Mouse (Mus musculus): ENCODE data around the gene Acbd4.
A peak's percentile ranks its signal among the peaks of the same experiment; 100 is the strongest.

The Acbd4 gene

DNA sequence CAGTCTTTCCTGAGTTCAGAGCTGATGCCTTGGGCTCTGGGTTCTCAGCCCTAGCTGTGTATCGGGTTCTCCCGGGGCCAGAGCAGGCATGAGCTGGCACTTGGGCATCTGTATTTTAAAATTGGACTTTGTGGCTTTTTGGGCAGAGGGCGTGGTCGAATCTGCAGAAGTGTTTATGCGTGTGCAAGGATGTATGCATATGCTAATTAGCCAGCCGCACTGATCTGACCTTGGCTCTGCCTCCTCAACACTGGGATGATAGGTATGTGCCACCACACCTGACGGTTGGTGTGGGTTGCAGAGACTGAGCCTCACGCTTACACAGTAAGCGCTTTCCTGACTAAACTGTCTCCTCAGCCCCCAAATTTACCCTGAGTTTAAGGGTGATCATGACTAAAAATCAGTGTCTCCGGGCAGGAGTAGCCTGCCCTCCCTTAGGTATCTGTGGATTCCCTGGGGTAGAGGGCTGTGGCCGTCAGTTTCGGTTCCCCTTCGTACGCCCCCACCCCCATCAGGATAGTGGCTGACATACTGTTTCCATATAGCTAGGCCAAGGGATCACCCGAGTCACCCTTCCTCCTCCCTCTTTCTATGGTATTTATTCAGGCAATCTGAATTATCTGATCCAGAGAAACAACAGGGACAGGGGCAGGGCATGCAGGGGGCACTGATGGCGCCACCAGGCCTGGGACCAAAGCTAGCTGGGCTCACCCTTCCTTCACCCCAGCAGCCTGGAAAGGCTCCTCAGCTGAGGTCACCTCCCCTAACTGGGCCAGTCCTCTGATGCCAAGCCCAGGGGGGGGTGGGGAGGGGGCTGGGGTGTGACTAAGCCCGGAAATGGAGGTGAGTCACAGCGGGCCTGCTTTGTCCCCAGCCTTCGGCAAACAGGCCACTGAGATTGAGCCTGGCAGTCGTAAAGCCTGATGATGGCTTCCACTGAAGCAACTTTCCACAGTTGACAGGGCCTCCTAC, 7.3 kb upstream of the Acbd4 start:
- peak in 1 of 2 experiments; percentile 45 for DNase-seq

DNA sequence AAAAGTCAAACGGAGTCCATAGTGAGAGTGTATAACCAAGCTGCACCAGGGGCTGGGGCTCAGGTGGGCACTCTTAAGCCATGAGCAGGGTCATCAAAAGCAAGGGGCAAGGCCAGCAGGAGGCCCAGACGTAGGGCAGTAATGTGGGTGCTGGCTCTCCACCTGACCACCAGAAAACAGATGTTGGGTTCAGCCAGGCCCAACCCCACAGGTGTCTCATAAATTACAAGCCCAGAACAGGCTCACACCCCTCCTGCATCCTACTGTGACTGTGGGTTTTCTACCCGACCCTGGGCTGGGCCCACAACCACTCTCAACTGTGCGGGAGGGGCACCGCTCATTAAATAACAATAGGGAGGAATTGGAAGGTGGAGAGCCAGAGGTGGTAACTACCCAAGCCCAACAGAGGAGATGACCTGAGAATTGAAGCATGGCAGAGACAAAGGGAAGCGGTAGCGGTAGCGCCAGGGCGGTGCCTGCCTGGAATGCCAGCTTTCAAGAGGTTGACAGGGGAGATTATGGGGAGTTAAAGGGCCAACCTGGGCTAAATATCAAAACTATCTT, 6.3 kb upstream of the Acbd4 start:
- DNase-seq, result peak in 1 of 2 experiments; percentile 22

DNA sequence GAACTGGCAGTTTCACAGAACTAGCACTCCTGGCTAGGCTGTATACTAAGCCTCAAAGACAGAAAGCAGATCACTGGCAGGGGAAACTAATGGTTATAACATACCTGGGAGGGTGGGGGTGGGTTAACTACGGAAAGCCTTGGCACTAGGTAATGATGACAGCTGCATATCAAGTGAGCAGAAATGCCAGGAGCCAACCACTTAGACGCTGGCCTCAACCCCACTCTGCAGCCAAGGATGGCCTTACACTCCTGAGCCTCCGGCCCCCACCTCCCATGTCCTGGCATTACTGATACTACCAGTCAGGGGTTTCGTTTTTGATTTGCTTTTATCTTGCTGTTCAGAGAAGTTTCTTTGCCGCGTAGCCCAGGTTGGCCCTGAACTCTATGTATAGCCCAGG, 5.7 kb upstream of the Acbd4 start:
- no peak for DNase-seq

DNA sequence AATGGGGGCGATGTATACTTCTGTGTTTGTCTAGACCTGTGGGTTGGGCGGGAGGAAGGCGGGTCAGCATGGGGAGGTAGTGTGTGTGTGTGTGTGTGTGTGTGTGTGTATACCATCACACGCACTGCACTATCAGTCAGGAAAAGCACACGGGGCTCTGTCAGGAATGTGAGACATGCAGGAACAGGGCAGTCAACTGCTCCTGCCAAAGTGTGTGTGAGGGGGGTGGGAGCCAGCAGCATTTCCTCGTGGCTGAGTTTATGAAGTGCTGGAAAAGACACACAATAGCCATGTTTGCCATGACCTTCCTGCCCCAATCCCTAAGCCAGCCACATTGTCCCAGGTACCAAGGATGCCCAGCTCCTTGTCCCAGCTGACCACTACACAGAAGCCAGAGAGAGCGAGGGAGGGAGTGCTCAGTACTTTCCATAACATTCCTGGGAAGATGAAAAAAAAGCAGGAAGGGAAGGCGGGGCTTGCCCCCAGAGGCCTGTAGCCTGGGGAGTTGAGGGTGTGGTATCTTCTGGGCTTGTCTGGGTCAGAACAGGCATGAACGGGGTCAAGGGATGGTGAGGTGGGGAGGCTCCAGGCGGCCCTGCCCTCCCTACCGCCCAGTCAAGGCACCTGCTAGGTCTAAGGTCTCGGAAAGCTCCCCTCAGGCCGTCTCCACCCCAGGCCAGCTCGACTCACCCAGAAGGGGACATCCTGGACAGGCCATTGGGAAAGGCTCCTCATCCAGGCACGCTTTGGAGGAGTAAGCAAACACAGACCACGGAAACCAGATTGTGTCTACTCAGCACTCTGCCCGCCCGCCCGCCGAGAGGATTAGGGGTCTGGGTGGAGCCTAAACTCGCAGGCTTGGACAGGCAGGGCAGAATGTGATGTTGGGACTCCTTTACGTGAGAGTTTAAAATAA, 4.2 kb upstream of the Acbd4 start:
- peak in 1 of 2 experiments; percentile 66 for DNase-seq

DNA sequence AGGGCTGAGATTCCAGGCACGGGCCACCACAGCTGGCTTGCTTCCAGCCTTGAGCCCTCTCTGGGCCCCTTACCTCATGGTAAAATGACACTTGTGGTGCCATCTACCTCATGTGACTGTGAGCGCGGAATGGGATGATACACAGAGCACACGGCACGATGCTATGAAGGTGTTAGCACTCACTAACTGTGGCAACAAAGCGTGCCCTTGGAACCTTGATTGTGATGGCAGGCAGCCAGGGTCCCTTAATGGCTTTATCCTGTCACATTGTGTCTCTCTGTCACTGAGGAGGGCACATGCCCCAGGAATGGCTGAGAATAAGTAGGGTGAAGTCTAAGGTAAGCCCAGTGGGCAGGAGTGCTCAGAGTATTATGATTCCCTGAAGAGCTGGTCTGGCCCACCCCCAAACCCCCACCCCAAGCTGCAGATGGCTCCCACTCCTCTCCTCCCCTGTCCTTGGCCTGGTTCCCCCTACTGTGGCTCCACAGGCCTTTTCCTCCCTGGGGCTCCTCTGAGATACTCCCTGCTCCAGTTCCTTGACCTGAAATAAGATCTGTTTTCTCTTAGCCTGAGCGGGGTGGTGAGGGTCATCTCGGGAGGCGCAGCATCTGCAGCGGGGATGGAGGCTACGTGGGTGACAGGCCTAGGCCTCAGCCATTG, 2.8 kb upstream of the Acbd4 start:
- peak in 1 of 2 experiments; percentile 29 for DNase-seq

DNA sequence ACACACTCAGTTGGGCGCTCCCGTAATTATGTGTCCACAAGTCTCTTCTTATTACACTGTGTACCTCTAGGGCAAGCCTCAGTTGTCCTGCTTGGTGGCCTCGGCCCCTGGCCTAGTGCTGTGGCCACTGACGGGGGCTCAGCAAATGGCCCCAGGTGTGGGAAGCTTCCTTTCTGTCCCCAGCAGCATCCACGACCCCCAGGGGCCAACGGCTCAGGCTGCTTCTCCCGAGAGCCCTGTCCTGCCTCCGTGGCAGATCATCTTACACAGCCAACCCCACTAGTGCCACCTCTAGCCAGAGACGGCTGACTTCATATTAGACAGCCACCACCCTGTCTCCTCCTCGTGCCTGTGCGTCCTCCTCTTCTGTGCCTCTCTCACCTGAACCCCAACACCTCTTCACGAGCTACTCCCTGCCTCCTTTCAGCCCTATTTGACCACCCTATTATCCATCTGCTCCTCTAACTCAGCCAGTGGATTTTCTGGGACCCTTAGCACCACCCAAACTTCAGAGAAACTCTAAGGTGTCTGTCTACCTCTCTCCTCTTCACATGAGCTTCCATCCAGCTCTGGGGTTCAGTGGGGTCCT, 2.0 kb upstream of the Acbd4 start:
- peak in 1 of 2 experiments; percentile 25 for DNase-seq

DNA sequence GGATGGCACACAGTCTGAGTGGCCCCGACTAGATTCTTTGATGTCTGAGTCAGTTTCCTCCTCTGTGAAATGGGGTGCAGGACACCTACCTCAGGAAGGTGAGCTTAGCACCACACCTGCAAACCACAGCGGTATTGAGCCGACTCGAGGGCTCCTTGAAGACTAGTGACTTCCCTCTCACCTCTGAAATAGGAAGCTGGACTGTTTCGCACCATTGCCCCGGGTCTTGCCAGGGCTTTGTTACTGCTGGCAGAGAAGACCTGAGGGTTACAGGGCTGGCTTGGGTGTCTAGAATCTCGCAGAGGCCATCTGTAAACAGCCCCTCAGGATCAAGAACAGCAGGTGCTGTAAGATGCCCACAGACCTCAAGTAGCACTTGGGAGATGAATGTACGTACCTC, 1.1 kb upstream of the Acbd4 start:
- peak in 1 of 2 experiments; percentile 21 for DNase-seq

DNA sequence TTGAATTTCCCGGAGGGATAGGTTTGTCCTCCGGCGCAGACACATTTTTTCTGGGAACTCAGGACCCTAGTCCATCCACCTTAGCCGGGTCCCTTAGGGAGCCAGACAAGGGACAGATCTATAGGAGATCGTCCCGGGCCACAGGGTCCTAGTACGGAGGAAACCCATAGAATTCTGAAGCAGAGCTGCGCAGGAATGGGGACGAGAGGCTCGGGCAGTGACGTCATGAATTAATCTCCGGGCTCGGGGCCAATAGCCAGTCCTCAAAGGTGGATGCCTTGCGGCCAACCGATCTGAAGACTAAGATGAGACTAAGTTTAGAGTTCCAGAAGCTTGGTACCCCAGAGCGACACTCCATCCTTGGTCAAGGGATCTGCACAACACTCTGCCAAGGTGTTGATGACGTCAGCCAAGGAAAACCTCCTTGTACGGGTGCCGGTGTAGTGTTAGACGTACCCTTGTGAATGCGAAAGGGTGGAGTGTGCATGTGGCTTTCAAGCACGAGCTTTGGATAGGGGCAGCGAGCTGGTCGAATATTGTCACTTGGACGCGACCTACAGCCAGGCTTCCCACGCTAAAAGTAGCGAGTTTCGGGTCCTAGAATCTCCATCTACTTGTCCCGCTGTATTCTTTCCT, 502 bp downstream of the Acbd4 start:
- peak; percentile 78 to 81 for DNase-seq

DNA sequence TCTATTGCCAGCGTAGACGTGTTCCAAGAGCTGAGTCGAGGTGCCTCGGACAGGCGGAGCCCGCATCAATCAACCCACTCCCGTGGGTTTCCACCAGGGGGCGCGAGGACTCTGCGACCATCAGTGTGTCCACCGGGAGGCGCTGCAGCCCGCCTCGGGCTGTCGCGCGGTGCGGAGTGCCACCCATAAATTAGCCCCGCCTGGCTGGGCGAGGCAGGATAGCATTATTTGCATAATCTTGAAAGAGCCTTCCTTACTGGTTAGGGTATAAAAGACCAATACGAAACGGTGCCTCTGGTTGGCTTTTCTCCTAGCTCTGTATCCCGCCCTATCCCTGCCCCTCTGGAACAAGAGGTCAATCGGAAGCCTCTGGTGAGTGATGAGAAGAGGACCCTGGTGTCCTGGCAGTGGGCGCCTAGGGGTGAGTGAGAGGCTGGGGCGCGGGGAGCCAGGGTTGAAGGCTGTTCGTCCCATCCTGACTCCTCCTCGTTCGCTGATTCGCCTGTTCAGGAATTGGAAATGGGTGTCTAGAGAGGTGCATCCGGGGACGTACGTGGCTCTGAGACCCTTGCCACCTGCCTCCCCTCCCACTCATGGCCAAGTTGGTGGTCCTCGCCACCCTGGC, 1.4 kb downstream of the Acbd4 start:
- DNase-seq, result peak; percentile 97 to 99

DNA sequence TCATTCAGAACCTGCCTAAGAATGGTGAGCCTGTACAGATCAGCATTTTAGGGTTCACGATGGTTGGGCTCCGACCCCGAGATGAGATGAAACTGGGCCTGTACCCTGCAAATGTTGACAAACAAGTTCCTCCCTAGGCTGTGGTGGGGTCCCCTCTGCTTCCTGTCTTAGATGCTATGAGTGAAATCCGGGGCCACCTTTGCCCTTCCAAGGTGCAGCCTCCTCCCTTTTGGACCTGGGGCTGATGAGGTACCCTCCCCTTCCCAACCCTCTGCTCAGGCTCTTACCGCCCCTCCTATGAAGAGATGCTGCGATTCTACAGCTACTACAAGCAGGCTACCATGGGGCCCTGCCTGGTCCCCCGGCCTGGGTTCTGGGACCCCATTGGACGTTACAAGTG, 2.1 kb downstream of the Acbd4 start:
- DNase-seq, result peak in 1 of 2 experiments; percentile 22

DNA sequence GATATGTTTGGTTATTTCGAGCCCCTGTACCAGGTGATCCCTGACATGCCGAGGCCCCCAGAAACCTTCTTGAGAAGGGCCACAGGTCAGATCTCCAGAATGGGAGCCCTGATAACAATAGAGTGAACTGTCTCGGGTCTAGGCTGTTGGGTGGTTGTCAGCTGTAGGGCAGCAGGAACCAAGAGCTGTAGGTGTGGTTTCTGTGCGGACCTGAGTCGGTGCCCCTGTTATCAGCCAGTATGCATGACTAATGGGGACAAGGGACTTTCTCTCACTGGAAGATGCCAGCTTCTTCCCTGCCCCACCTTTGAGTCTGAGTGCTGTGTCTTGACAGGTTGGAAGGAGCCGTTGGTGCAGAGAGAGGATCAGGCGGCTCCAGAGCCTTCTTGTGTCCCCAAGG, 3.0 kb downstream of the Acbd4 start:
- no peak for DNase-seq

DNA sequence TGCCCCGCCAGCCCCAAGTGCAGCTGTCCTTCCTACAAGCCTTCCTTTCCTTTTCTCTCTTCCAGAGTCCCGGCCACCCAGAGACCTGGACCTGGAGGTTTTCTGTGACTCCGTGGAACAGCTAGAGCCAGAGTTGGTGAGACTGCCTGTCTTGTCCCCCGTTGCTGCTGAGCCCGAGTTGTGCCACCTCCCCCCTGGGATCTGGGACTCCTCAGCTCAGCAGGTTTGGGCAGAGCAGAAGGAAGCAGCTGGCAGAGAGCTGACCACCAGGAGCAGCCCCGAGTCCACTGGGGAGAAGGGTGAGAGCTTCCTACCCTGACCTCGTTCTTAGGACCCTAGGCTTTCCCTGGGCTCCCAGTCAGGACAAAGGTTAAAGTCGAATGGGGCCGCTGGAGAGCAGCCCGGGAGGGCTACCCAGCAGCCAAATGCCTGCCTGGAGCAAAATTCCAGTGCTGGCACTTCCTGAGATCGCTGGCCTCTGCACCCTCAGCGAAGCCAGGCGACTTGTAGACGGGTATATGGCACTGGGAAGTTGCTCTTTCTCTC, 3.8 kb downstream of the Acbd4 start:
- no peak for DNase-seq

DNA sequence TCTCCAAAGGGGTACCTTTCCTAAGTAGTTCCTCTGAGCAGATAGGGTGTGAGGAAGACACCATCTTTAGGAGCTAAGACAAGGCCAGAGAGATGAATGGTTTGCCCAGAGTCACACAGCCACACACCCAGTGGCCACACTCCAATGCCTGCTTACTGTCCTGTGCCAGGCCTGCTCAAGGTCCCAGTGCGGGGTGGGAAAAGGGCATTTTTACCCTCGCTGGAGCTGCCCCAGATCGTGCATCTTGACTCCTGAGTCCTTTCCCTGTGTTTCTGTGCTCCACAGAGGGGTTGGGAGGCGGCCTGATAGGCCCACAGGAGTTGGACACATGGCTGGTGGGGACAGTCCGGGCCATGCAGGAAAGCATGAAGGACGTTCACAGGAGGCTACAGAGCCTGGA, 4.3 kb downstream of the Acbd4 start:
- DNase-seq, result no peak

DNA sequence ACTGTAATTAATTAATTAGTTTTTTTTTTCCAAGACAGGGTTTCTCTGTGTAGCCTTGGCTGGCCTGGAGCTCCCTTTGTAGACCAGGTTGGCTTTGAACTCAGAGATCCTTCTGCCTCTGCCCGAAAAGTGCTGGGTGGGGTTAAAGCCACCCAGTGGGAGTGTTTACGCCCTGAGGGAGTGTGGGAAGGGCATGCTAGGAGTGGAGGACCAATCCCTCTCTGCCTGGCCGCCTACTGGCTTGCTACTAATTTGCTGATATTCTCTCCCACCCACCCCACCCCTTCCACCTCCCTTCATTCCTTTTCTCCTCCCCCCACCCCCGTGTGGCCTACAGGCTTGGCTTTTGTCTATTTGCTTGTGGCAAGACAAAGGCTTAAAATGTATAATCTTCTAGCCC, 4.9 kb downstream of the Acbd4 start:
- DNase-seq, result no peak

DNA sequence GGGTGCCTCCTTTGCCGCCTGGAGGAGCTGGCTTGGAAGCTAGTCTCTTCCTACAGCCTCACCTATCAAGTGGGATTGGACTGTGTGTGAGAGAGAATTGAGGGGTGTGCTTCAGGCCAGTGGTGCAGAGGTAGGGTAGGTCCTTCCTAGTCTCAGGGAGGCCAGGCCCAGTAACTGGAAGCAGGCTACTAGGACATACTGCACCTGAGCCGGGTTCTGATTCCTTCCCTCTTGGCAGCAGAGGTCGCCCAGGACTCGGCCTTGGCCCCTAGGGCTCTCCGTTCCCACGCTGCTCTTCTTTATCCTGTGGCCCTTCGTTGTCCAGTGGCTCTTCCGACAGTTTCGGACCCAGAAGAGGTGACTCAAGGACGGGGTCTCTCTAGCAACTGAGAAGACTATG, 9.8 kb downstream of the Acbd4 start:
- peak in 1 of 2 experiments; percentile 21 for DNase-seq

DNA sequence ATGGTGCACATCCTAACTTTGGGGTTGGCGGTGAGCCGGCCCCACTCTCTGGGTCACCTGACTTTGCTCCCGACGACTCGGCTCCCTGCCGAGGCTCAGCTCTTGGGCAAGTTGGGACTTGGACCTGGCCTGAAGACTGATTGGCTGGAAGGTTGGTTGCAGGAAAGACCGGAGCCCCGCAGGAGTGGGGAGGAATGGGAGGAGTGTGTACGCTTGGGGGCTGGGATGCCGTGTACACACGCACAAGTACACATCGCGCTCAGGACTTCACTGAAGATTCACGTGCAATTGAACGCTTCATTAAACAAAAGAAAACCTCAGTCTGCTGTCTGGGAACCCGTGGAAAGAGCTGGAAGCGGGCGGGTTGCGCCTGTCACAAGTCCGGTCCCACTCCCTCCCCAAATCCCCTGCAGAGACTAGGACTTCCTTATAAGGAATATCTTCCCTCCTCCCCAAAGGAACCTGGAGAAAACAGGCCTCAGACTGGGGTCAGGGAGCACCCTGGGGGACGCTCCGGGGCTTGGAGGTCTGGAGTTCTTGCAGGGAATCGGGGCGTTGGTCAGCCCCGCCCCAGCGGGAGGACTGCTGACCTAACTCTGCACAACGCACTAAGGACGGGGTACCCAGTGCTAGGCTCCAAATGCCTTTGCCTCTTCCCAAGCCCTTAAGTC, 10.5 kb downstream of the Acbd4 start:
- peak; percentile 77 to 89 for DNase-seq

DNA sequence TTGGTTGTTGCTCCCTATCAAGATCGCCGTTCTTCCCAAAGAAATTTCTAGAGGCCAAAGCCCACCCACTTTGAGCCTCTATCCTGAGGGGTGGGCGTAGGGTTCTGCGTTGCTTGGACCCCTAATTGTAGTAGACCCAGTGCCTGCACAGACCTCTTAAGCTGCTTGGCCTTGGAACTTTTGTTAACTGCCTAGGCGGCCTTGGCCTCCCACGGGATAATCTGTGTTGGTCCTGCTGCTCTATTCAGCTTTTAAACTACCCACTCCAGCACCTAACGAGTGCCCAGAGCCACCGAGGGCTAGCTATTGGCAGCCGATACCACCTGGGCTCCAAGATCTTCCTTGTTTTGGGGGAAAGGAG, 11.1 kb downstream of the Acbd4 start:
- DNase-seq, result no peak

DNA sequence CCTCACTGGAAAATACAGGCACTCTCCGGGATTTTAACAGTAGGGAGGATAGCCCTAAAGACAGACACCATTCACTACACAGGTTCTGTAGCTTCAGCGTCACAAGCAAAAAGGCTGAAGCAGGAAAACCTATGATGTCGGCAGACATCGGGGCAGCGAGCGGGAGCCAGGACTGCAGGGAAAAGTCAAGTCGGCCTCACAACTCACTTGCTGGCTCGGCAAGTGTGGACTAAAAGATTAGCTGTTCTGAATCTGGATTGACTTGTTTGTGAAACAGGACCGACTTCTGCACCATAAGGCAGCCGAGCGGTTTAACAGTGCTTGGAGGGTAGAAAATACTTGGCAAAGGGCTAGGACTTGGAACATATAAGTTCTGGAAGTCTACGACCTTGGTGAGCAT, 11.5 kb downstream of the Acbd4 start:
- DNase-seq, result peak in 1 of 2 experiments; percentile 21

DNA sequence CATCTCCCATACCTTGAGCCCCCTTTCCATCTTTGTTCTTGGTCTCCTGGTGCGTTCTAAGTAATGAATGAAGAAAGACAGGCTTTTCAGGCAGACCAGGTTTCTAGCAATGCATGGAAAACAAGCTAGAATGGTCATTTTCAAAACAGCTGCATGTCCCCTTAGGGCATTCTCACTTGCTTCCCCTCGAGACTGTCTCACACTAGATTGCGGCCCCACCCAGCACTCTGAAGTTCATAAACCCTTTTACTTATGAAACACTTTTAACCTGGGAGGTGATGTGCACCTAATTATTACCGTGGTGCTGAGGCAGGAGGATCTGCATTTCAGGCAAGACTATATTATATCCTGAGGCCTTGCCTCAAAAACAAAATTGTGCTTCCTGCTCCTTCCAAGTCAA, 12.3 kb downstream of the Acbd4 start:
- DNase-seq, result no peak

DNA sequence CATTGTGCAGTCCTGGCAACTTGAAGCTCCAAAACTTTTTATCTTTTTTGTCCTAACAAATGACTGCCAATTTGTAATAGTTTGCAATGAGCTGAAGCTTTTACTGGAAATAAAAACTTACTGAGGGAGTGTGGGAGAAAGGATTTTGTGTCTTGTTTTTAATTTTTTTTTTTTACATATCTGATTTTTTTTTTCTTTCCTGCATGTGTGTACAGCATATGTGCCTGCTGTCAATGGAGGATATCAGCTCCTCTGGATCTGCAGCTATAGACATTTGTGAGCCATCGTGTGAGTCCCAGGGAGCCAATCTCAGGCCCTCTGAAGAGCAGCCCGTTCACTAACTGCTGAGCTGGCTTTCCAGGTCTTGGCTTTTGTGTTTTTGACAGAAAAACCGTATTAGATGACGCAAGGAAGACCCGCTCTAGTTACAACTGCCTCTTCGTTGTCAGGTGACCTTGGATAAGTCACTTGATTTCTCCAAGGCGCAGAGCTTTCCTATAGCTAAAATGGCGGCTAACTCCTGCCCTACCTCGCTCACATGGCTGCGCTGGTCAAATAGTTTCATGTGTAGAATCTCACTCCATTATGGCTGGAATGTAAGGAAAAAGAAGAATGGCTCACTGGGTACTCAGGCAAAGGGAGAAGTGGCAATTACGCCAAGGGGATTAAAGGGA, 12.9 kb downstream of the Acbd4 start:
- DNase-seq, result peak in 1 of 2 experiments; percentile 21

All from lung, postnatal 4 days (tissue).